Comparison of ENCODE assay signal across 8 mouse cellular contexts in genomic region chr6:88431202-88431601, GRCm38 (mm10). TPM values are rescaled to one million over a fixed set of nuclear protein-coding genes. Genes with fewer than 3 reads are reported as not detected.
A peak's percentile ranks its signal among the peaks of the same experiment; 100 is the strongest.
DNase-seq lines count a peak whose midpoint lies in the region; ATAC-seq lines count a peak whose summit lies in the region.
"Had no signal": no experiment of that assay in that cellular context is flagged by ENCODE, and none has a peak within 500 bp of the region (broad histone marks: within the 10 kb centered on the region; RNA-seq: fewer than 3 reads in every experiment).

No protein-coding gene starts in this region.

- no peak overlapping the region for H3K4me2 ChIP-seq in midbrain, embryonic 15.5 days
- no peak overlapping the region for H3K4me2 ChIP-seq in kidney, embryonic 14.5 days (replicated peaks; ENCODE audit: low read depth, low read length)
- H3K4me2 ChIP-seq: heart, embryonic 13.5 days had no signal

- H3K4me1 ChIP-seq in midbrain, embryonic 10.5 days, result peaks cover 21% of the 10 kb centered on the region
- no peaks in the 10 kb centered on the region for H3K4me1 ChIP-seq in midbrain, embryonic 15.5 days
- 0 out of 2 replicates have a peak, but pooled peaks cover 4% of the 10 kb centered on the region for H3K4me1 ChIP-seq in kidney, embryonic 14.5 days (ENCODE audit: control insufficient read depth, insufficient read depth, low read length)

- DNase-seq in midbrain, embryonic 10.5 days (ENCODE audit: low spot score), result peak; percentile 30
- DNase-seq in adrenal gland, postnatal 25 days, result peak; percentile 9
- DNase-seq in frontal cortex, postnatal 14 days (ENCODE audit: low spot score in 2 of 2), result no peak

- H3K9ac ChIP-seq in midbrain, embryonic 15.5 days, result no peak overlapping the region; the same call in 1 of the 2 replicates
- H3K9ac ChIP-seq in kidney, embryonic 14.5 days (ENCODE audit: low read depth, low read length), result no peak overlapping the region
- H3K9ac ChIP-seq: heart, embryonic 13.5 days had no signal

- no peak for ATAC-seq in midbrain, embryonic 15.5 days (replicated peaks)
- ATAC-seq in granulocyte monocyte progenitor cell, adult 5-6 weeks (replicated peaks; ENCODE audit: poor library complexity, severe bottlenecking), result peak; percentile 65
- peak; percentile 66; the same call in 1 of the 2 replicates for ATAC-seq in kidney, embryonic 14.5 days (ENCODE audit: low FRiP score, low TSS enrichment)
- peak; percentile 51 for ATAC-seq in megakaryocyte, adult 5-6 weeks (ENCODE audit: poor library complexity, severe bottlenecking)

- no peak overlapping the region for H3K4me3 ChIP-seq in midbrain, embryonic 10.5 days
- no peak overlapping the region for H3K4me3 ChIP-seq in midbrain, embryonic 15.5 days
- no peak overlapping the region for H3K4me3 ChIP-seq in kidney, embryonic 14.5 days (ENCODE audit: low read length)
- H3K4me3 ChIP-seq: heart, embryonic 13.5 days had no signal

- H3K36me3 ChIP-seq in midbrain, embryonic 10.5 days, result peaks cover 9% of the 10 kb centered on the region; the same call in 1 of the 2 replicates
- H3K36me3 ChIP-seq in midbrain, embryonic 15.5 days (replicated peaks), result no peaks in the 10 kb centered on the region
- no peaks in the 10 kb centered on the region; the same call in 1 of the 2 replicates for H3K36me3 ChIP-seq in kidney, embryonic 14.5 days (ENCODE audit: control insufficient read depth, insufficient read depth, low read length)
- H3K36me3 ChIP-seq: heart, embryonic 13.5 days had no signal

- no peak overlapping the region for H3K27ac ChIP-seq in midbrain, embryonic 10.5 days (replicated peaks)
- no peak overlapping the region for H3K27ac ChIP-seq in midbrain, embryonic 15.5 days
- no peak overlapping the region for H3K27ac ChIP-seq in kidney, embryonic 14.5 days (ENCODE audit: low read depth, low read length)
- H3K27ac ChIP-seq: heart, embryonic 13.5 days had no signal

- WGBS in midbrain, embryonic 10.5 days, result 37% methylated on average over 4 of the region's 4 CpGs
- WGBS in midbrain, embryonic 15.5 days, result 43% methylated on average over 4 of the region's 4 CpGs
- 11% methylated on average over 4 of the region's 4 CpGs for WGBS in kidney, embryonic 14.5 days

- peaks cover 36% of the 10 kb centered on the region for H3K27me3 ChIP-seq in midbrain, embryonic 10.5 days (ENCODE audit: low read depth, poor library complexity, severe bottlenecking)
- H3K27me3 ChIP-seq in midbrain, embryonic 15.5 days (replicated peaks), result no peaks in the 10 kb centered on the region
- H3K27me3 ChIP-seq in kidney, embryonic 14.5 days (ENCODE audit: control insufficient read depth, insufficient read depth, low read length), result no peaks in the 10 kb centered on the region
- H3K27me3 ChIP-seq: heart, embryonic 13.5 days had no signal

- no peaks in the 10 kb centered on the region for H3K9me3 ChIP-seq in midbrain, embryonic 10.5 days (replicated peaks)
- no peaks in the 10 kb centered on the region for H3K9me3 ChIP-seq in midbrain, embryonic 15.5 days
- no peaks in the 10 kb centered on the region for H3K9me3 ChIP-seq in kidney, embryonic 14.5 days (ENCODE audit: control insufficient read depth, low read length)
- H3K9me3 ChIP-seq: heart, embryonic 13.5 days had no signal

RNA-seq across cellular contexts. Expression of gene Eefsec, which starts 15.1 kb away (rescaled TPM):
- polyA plus RNA-seq in midbrain, embryonic 10.5 days (2016; fragmentation: Nextera tagmentation; extraction: Ambion mirVana), result 41.8 and 44.3 TPM in 2 replicates
- polyA plus RNA-seq in midbrain, embryonic 15.5 days (2015; fragmentation: Nextera tagmentation; extraction: Ambion mirVana), result 28.0 and 31.3 TPM in 2 replicates
- total RNA-seq in adrenal gland, postnatal 25 days (2021), result 14.2 and 16.6 TPM in 2 replicates
- 29.5 and 42.8 TPM in 2 replicates for total RNA-seq in granulocyte monocyte progenitor cell, adult 5-6 weeks (2014; fragmentation: Nextera tagmentation)
- total RNA-seq in granulocyte monocyte progenitor cell, adult 5-6 weeks (2017), result 13.1 and 15.8 TPM in 2 replicates
- 49.1 and 49.3 TPM in 2 replicates for polyA plus RNA-seq in kidney, embryonic 14.5 days (2014; fragmentation: Nextera tagmentation; extraction: Ambion mirVana)
- total RNA-seq in megakaryocyte, adult 5-6 weeks (2015), result 10.5 and 11.2 TPM in 2 replicates
- 7.0 and 10.8 TPM in 2 replicates for total RNA-seq in megakaryocyte, adult 5-6 weeks (2017)

RNA-seq across cellular contexts. Expression of gene Ruvbl1, which starts 34.0 kb away (rescaled TPM):
- 180 and 192 TPM in 2 replicates for polyA plus RNA-seq in midbrain, embryonic 10.5 days (2016; fragmentation: Nextera tagmentation; extraction: Ambion mirVana)
- 95.6 and 101 TPM in 2 replicates for polyA plus RNA-seq in midbrain, embryonic 15.5 days (2015; fragmentation: Nextera tagmentation; extraction: Ambion mirVana)
- total RNA-seq in adrenal gland, postnatal 25 days (2021), result 24.9 and 33.9 TPM in 2 replicates
- total RNA-seq in granulocyte monocyte progenitor cell, adult 5-6 weeks (2014; fragmentation: Nextera tagmentation), result 78.4 and 93.5 TPM in 2 replicates
- 159 and 180 TPM in 2 replicates for total RNA-seq in granulocyte monocyte progenitor cell, adult 5-6 weeks (2017)
- 184 and 185 TPM in 2 replicates for polyA plus RNA-seq in kidney, embryonic 14.5 days (2014; fragmentation: Nextera tagmentation; extraction: Ambion mirVana)
- total RNA-seq in megakaryocyte, adult 5-6 weeks (2015), result 22.1 and 24.7 TPM in 2 replicates
- 46.4 and 46.9 TPM in 2 replicates for total RNA-seq in megakaryocyte, adult 5-6 weeks (2017)

Comparison
In these comparisons a context has a peak if more than half of its experiments do, and no peak if none do; other contexts are left out.
1. DNase-seq: peak in midbrain, embryonic 10.5 days (single experiment) and adrenal gland, postnatal 25 days (single experiment); none in frontal cortex, postnatal 14 days (0 of 2).